Mouse (Mus musculus) forelimb bud, embryonic 11.5 days (tissue): ENCODE results near the gene Gpc1.

ENCODE experiments used
- DNase-seq: peaks from one replicate; pipeline ENCODE4 v3.0.0-alpha.2; 2012; ENCODE audit warnings: low read depth, low spot score

The Gpc1 gene

GRCm38 (mm10) chr1:92831188-92832001 lies at the start of gene Gpc1:
Gpc1 (plus strand) TSS chr1:92831645.
- peak; percentile 85 for DNase-seq

DNA sequence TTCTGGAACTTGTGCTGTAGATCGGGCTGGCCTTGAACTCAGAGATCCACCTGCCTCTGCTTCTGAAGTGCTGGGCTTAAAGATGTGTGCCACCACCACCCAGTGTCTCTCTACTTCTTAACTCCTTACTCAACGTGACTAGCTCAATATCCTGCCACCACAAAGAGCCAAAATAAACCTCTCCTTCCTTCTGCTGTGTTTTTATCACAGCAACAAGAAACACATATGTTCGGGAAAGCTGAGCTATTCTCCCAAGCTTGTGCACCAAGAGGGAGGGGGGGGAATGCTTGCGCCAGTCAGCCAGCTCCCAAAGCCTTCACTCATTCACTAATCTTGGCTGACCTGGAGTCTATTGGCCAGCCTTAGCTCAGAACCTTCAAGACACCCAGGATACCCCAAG lies 49.6 kb upstream of the Gpc1 start:
- no peak for DNase-seq

- DNase-seq = no peak
These were observed 48.9 kb upstream of the Gpc1 start for GRCm38 (mm10) chr1:92782587-92782986.

- DNase-seq = peak; percentile 25
These were observed 44.2 kb upstream of the Gpc1 start for GRCm38 (mm10) chr1:92787221-92787620.

GRCm38 (mm10) chr1:92788049-92788448 lies 43.4 kb upstream of the Gpc1 start:
- no peak for DNase-seq

DNA sequence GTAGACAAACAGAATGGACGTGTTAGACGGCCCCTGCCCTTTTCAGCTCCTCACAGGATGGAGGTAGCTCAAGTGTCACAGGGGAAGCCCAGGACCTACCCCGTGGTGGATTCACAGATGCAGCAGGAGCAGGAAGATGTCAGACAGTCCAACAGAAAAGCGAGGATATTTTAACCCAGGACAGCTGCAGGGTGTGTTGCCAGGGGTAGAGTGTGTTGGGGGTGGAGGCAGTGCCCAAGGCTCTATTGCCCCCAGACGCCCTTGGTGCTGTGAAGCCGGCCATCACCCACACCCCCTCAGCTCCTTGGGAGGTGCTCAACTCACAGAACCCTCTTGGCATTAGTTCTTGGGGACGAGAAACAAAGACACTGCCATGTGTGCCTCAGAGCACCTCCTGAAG lies 40.8 kb upstream of the Gpc1 start:
- DNase-seq = no peak

GRCm38 (mm10) chr1:92791070-92791831 lies 40.2 kb upstream of the Gpc1 start:
- peak; percentile 85 for DNase-seq

GRCm38 (mm10) chr1:92793781-92794180 lies 37.7 kb upstream of the Gpc1 start:
- no peak for DNase-seq

DNA sequence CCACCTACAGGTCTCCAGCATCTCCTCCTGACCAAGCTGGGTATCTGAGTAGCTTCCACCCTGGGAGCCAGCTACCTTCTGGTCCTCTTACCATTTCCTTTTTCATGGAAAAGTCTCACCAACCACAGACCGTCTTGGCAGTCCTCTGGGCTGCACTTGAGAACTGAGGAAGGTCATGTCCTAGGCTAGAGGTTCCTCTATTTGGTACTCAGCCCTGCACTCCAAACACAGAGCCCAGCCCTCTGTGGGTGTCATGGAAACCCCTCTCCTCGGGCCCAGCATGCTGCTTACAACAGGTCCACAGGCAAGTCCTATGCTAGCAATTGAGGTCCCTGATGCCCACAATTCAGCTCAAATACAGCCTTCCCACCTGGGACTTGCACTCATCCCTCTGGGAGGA lies 33.0 kb upstream of the Gpc1 start:
- no peak for DNase-seq

- no peak for DNase-seq
These were observed 31.8 kb upstream of the Gpc1 start for GRCm38 (mm10) chr1:92799653-92800052.

DNA sequence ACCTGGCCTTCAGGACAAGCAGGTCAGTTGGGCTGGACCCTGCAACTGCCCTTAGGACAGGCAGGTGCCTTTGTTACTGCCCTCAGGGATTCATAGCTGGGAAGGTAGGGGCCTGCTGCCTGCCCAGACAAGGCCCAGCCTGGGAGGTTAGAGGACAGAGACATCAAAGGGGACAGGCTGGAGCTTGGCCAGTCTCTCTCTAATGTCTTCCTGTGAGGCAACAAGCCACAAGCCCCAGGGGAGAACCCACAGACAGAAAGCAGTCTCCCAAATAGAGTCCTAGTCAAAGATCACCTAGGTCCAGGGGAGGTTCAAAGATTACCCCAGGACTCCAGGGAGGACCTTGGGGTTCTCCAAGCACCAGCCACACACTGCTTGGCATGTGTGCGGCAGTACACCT lies 29.1 kb upstream of the Gpc1 start:
- DNase-seq = no peak

DNA sequence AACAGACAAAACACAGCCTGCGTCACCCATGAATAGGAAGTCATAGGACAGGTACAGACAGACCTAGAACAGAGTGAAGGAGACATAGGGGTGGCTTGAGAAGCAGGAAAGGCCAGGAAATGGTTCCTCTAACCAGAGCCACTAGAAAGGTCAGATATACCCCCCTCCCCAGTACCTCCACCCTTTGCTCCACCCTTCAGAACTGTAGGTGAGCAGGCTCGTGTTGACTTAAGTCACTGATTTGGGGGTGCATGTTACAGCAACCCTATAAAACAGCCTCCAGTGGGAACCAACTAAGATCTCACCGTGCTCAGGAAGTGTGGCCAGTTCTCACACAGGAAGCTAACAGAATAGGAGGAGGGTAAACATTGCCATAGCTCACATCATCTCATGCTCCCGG lies 28.1 kb upstream of the Gpc1 start:
- DNase-seq = no peak

DNA sequence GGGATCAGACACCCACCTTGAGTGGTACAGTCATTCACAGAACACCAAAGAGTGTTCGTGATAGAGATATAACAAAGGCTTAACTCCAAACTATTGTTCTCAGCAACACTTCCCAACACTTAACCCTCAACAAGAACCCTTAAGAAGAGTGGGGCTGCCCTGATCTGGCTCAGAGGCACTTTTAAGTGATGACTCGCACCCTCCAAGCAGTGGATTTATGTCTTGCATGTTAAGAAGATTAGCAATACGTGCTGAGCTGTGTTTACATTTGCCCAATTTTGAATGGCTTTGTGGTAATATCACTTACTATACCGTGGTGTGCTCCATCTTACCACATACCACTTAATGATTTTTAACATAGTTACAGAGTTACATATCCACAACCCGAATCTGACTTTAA lies 26.3 kb upstream of the Gpc1 start:
- no peak for DNase-seq

DNA sequence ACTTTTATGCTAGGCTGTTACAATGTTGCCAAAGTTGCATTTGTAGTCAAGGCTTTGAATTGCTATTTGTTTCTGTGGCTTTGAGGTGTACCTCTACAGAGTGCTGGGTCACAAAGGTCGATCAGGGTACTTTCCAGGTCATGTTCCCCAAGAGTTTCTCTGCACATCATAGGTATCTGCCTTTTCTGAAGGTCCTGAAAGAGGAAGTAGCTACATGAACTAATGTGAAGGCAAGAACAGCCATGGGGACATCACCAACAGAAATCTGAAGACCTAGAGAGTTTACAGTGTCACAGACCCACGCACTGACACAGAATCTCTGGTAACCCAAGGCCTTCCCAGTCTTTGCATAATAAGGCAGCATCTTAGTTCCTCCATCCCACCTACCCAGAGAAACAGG lies 25.6 kb upstream of the Gpc1 start:
- no peak for DNase-seq

DNA sequence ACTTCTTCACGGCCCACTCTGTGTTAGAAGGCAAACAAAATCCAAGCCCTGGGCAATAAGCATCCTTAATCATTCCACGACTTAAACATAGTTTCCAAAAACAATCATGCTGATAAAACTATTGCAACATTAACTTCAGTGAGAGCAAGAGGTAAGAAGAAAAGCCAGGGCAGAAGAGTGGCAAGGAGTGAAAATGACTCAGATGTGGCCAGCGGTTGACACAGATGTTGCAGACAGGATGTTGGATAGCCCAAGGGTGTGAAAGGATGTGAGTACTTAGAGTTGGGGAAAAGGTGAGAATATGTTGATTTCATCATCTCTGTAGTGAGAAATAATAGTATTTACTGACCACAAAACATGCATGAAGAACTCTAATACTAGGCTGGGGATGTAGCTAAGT lies 24.7 kb upstream of the Gpc1 start:
- DNase-seq = no peak

DNA sequence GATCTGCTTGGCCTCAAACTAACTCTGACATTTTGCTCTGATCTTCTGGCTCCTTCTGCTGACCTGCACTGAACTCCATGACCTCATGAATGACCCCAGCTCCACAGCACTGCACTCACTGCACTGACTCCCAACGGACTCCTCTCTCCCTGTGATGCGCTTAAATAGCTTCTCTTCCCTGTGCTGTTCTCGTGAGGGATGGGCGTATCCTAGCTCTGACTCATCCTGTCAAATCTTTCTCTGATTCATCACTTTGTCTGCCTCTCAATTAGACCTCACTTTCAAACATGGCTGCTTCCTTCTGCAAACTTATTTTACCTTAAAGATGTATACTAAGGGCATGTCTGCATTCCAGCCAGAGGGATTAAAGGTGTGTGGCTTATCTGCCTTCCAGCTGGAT lies 21.8 kb upstream of the Gpc1 start:
- no peak for DNase-seq

DNA sequence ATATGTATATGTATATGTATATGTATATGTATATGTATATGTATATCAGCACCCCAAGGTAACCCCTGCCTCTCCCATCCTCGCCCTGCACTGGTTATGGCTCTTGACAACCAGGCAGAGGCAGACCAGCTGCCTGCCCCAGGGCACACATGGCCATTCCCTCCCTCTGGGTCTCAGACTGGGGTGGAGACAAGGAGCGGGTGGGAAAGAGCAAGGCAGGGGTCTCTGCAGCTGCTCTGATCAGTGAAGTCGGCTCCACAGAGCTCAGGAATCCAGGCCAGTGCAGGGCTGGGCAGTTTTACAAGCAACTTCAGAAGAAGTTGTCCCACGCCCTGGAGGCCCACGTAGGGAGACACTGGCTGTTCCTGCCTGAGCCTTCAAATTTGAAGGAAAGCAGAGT lies 17.1 kb upstream of the Gpc1 start:
- DNase-seq = peak; percentile 26

DNA sequence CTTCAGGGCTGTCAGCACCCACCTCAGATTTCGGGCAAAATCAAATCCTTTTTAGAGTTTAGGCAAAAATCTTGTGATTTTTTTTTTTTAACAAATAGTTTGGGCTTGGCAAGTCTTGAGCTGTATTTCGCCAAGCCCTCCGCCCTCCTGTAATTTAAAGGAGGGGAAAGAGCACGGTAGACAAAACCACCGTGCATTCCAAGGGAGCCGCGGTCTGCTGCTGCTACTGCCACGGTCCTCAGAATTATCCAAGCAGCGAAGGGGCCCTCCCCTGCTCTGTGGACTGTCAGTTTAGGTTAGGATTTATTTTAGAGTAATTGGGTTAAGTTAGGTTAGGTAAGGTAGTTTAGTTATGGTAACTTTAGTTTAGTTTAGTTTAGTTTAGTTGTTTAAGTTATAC lies 16.3 kb upstream of the Gpc1 start:
- no peak for DNase-seq

DNA sequence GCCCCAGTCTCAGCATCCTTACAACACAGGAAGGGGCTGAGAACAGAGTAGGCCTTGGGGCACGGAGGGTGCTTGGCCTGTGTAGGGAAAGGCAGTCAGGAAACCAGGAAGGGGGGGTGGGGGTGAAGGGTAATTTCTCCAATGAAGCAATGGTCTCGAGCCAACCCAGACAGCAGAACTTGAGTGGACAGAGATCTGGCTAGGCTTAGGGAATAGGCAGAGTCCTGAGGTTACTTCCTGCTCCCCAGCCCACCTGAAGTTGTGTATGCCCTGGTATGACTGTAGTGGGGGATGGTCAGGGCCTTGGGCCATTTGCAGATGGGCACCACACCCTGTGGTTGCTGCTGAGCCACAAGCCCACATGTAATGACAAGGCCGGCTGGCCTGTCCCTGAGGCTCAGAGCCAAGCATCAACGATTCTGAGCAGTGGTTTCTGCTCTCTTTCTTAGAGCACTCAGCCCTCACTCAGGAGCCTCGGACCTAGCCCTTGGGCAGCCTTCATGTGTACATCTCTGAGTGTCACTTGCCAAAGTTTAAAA lies 15.6 kb upstream of the Gpc1 start:
- no peak for DNase-seq

DNA sequence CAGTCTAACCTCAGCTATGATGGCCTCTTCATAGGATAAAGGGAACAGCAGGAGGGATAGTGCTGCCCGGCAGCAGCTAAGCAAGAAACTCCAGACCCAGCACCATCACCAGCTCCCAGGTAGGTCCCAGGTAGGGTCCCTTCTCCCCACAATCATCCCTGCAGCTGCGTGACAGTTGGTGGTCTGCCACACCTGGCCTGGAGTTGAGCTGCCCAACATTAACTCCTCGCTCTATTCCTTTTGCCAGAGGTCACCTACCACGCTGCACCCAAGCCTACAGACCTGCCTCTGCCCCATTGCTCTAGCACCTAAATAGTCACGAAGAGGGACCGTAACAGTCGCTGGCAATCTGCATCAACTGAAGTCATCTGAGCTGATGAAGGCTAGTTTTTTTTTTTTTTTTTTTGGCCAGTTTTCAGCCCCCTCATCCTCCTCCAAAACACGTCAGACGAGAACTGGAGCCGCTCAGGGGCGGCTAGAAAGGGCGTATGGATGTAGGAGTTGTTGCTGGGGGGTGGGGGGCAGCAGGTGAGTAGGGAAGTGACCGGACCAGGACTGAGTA lies 738 bp upstream of the Gpc1 start:
- DNase-seq = no peak

- peak; percentile 86 for DNase-seq
These were observed 866 bp downstream of the Gpc1 start for GRCm38 (mm10) chr1:92832011-92833010.
